Mouse (Mus musculus): ENCODE measurements around the gene Foxj2. TPM values are rescaled to one million over a fixed set of nuclear protein-coding genes. Genes with fewer than 3 reads are reported as not detected.
A peak's percentile ranks its signal among the peaks of the same experiment; 100 is the strongest.

Gene Foxj2
- polyA plus RNA-seq, 1 experiment from 2014 or later: 2.8 TPM

DNA sequence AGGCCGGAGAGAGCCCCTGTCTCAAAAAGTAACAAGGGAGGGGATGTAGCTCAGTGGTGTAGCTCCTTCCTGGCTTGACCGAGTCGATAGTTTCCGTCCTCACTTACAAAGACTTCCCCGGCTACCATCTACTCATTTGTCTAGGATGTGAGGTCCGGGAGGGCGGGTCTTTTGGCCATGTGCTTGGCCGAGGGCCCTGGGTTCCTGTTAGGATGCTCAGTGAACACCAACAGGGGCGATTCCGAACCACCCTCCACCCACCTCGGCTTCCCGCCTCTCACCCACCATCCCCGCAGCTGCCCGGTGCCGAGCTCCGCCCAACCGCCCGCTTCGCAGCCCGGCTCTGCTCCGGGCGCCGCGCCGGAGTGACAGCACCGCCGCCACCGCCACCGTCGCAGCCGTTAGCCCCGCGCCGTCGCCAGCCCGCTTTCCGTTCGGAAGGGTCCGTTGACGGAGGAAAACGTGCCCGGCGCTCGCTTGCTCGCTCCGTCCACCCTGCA, 18.4 kb upstream of the Foxj2 start, which contains the start of gene Slc2a3:
Slc2a3 (minus strand) TSS at position 340 of the 500 bp plus-strand sequence.
- 1% methylated on average over 46 of the region's 46 CpGs for WGBS
- ATAC-seq: peak; percentile 23
- Histone ChIP-seq H3K4me1 (replicated peaks; ENCODE audit: control insufficient read depth, insufficient read depth, low read length) (no peaks in the 10 kb centered on the region), H3K9me3 (ENCODE audit: control insufficient read depth) (no peaks in the 10 kb centered on the region), H3K9ac (ENCODE audit: low read depth, low read length) (peak within 1 kb of the TSS; percentile 47), H3K4me3 (ENCODE audit: low read depth, low read length) (peak within 1 kb of the TSS; percentile 47), H3K27ac (ENCODE audit: low read depth, low read length) (no peak within 1 kb of the TSS), H3K27me3 (replicated peaks; ENCODE audit: control insufficient read depth, insufficient read depth, low read length) (peaks cover 3% of the 10 kb centered on the region; the same call in 1 of the 2 replicates), H3K36me3 (ENCODE audit: control insufficient read depth, insufficient read depth) (no peaks in the 10 kb centered on the region), H3K4me2 (replicated peaks; ENCODE audit: low read depth) (peak within 1 kb of the TSS; percentile 95)
- TF ChIP-seq CTCF (IDR thresholded peaks at IDR 0.05; ENCODE audit: low read depth): no peak

DNA sequence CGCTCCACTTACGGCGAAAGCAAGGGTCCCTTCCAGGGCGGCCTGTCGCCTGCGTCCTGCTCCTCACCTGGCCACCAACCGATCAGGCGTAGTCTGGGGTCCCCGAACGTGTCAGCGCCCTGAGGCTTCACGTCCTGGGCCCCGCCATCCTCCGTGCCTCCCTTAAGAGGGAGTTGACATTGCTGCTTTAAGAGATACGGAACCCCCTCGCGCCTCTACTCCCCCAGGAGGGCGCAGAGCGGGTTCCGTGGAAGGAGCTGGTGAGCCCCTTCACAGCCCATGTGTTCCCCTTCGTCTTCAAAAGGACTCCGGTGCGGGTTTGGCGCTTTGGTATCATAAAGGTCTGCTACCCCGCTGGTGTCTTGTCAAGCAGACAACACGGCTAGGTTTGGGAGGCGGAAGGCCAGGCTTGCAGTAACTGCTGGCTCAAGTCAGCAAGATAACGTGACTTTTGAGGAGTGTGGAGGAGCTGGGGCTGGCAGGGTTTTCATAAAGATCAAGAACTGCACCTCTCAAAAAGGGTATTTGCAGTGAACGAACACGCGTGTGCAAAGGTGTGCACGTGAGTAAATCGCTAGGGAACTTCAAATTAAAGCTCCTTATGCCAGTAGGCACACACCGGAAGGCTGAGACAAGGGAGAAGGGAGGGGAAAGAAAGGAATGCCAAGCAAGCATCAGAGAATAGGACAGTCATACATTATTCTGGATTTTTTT, 17.8 kb upstream of the Foxj2 start:
- no peak for TF ChIP-seq CTCF (IDR thresholded peaks at IDR 0.05; ENCODE audit: low read depth)
- H3K4me1 ChIP-seq (replicated peaks; ENCODE audit: control insufficient read depth, insufficient read depth, low read length): no peaks in the 10 kb centered on the region
- ATAC-seq: peak; percentile 20
- peaks cover 3% of the 10 kb centered on the region; the same call in 1 of the 2 replicates for H3K27me3 ChIP-seq (replicated peaks; ENCODE audit: control insufficient read depth, insufficient read depth, low read length)
- no peaks in the 10 kb centered on the region for H3K36me3 ChIP-seq (ENCODE audit: control insufficient read depth, insufficient read depth)
- WGBS: 5% methylated on average over 34 of the region's 34 CpGs
- peak overlapping the region; percentile 47 for H3K4me3 ChIP-seq (ENCODE audit: low read depth, low read length)
- no peak overlapping the region for H3K27ac ChIP-seq (ENCODE audit: low read depth, low read length)
- H3K4me2 ChIP-seq (replicated peaks; ENCODE audit: low read depth): peak overlapping the region; percentile 95
- no peaks in the 10 kb centered on the region for H3K9me3 ChIP-seq (ENCODE audit: control insufficient read depth)
- peak overlapping the region; percentile 47 for H3K9ac ChIP-seq (ENCODE audit: low read depth, low read length)

- TF ChIP-seq CTCF (IDR thresholded peaks at IDR 0.05; ENCODE audit: low read depth): peak; percentile 92
- H3K4me3 ChIP-seq (ENCODE audit: low read depth, low read length): no peak overlapping the region
- no peaks in the 10 kb centered on the region for H3K9me3 ChIP-seq (ENCODE audit: control insufficient read depth)
- H3K27ac ChIP-seq (ENCODE audit: low read depth, low read length): no peak overlapping the region
- 12% methylated on average over 5 of the region's 5 CpGs for WGBS
- H3K9ac ChIP-seq (ENCODE audit: low read depth, low read length): no peak overlapping the region
- H3K27me3 ChIP-seq (replicated peaks; ENCODE audit: control insufficient read depth, insufficient read depth, low read length): peaks cover 3% of the 10 kb centered on the region; the same call in 1 of the 2 replicates
- H3K4me1 ChIP-seq (replicated peaks; ENCODE audit: control insufficient read depth, insufficient read depth, low read length): no peaks in the 10 kb centered on the region
- ATAC-seq: peak; percentile 72
- H3K36me3 ChIP-seq (ENCODE audit: control insufficient read depth, insufficient read depth): no peaks in the 10 kb centered on the region
- H3K4me2 ChIP-seq (replicated peaks; ENCODE audit: low read depth): no peak overlapping the region
Measured at GRCm38 (mm10) chr6:122804418-122804817, 15.3 kb upstream of the Foxj2 start.

GRCm38 (mm10) chr6:122810022-122810614, 9.6 kb upstream of the Foxj2 start:
- H3K9me3 ChIP-seq (ENCODE audit: control insufficient read depth): no peaks in the 10 kb centered on the region
- H3K36me3 ChIP-seq (ENCODE audit: control insufficient read depth, insufficient read depth): no peaks in the 10 kb centered on the region
- H3K4me1 ChIP-seq (replicated peaks; ENCODE audit: control insufficient read depth, insufficient read depth, low read length): peaks cover 5% of the 10 kb centered on the region; the same call in 1 of the 2 replicates
- H3K27me3 ChIP-seq (replicated peaks; ENCODE audit: control insufficient read depth, insufficient read depth, low read length): no peaks in the 10 kb centered on the region
- H3K9ac ChIP-seq (ENCODE audit: low read depth, low read length): peak overlapping the region; percentile 40; the same call in 1 of the 2 replicates
- ATAC-seq: no peak; the same call in 1 of the 2 replicates
- H3K4me2 ChIP-seq (replicated peaks; ENCODE audit: low read depth): peak overlapping the region; percentile 65
- 1% methylated on average over 11 of the region's 11 CpGs for WGBS
- no peak for TF ChIP-seq CTCF (IDR thresholded peaks at IDR 0.05; ENCODE audit: low read depth)
- H3K27ac ChIP-seq (ENCODE audit: low read depth, low read length): peak overlapping the region; percentile 99
- peak overlapping the region; percentile 56 for H3K4me3 ChIP-seq (ENCODE audit: low read depth, low read length)

GRCm38 (mm10) chr6:122810615-122811279, 9.0 kb upstream of the Foxj2 start:
- Histone ChIP-seq H3K36me3 (ENCODE audit: control insufficient read depth, insufficient read depth) (no peaks in the 10 kb centered on the region), H3K9ac (ENCODE audit: low read depth, low read length) (peak overlapping the region; percentile 78), H3K27me3 (replicated peaks; ENCODE audit: control insufficient read depth, insufficient read depth, low read length) (no peaks in the 10 kb centered on the region), H3K4me1 (replicated peaks; ENCODE audit: control insufficient read depth, insufficient read depth, low read length) (peaks cover 5% of the 10 kb centered on the region; the same call in 1 of the 2 replicates), H3K4me3 (ENCODE audit: low read depth, low read length) (peak overlapping the region; percentile 56), H3K27ac (ENCODE audit: low read depth, low read length) (peak overlapping the region; percentile 99), H3K4me2 (replicated peaks; ENCODE audit: low read depth) (peak overlapping the region; percentile 65), H3K9me3 (ENCODE audit: control insufficient read depth) (no peaks in the 10 kb centered on the region)
- peak; percentile 98 for ATAC-seq
- under 1% methylated on average over 30 of the region's 30 CpGs for WGBS
- no peak for TF ChIP-seq CTCF (IDR thresholded peaks at IDR 0.05; ENCODE audit: low read depth)

GRCm38 (mm10) chr6:122811280-122811652, 8.4 kb upstream of the Foxj2 start:
- H3K4me2 ChIP-seq (replicated peaks; ENCODE audit: low read depth): peak overlapping the region; percentile 65
- H3K4me1 ChIP-seq (replicated peaks; ENCODE audit: control insufficient read depth, insufficient read depth, low read length): peaks cover 5% of the 10 kb centered on the region; the same call in 1 of the 2 replicates
- peak; percentile 95 for ATAC-seq
- no peaks in the 10 kb centered on the region for H3K9me3 ChIP-seq (ENCODE audit: control insufficient read depth)
- no peaks in the 10 kb centered on the region for H3K36me3 ChIP-seq (ENCODE audit: control insufficient read depth, insufficient read depth)
- under 1% methylated on average over 33 of the region's 38 CpGs for WGBS
- H3K27me3 ChIP-seq (replicated peaks; ENCODE audit: control insufficient read depth, insufficient read depth, low read length): no peaks in the 10 kb centered on the region
- H3K27ac ChIP-seq (ENCODE audit: low read depth, low read length): peak overlapping the region; percentile 99
- H3K9ac ChIP-seq (ENCODE audit: low read depth, low read length): peak overlapping the region; percentile 78
- TF ChIP-seq CTCF (IDR thresholded peaks at IDR 0.05; ENCODE audit: low read depth): peak; percentile 34; the same call in 1 of the 2 replicates
- peak overlapping the region; percentile 56 for H3K4me3 ChIP-seq (ENCODE audit: low read depth, low read length)
